Mouse (Mus musculus) limb, embryonic 14.5 days (tissue): ENCODE results near the gene Zfp286. TPM values are rescaled to one million over a fixed set of nuclear protein-coding genes. Genes with fewer than 3 reads are reported as not detected.

Experiments
- ATAC-seq: fragments of 200-750 bp; cut with Nextera tagmentation; 2 replicates; pipeline ENCODE4 v1.8.0; 2017; ENCODE audit warnings: low read depth, moderate number of reproducible peaks, moderate TSS enrichment; ENCODE audit not compliant: low FRiP score
- DNase-seq: peaks from one replicate; pipeline ENCODE4 v3.0.0-alpha.2; 2015; ENCODE audit warnings: low spot score
- H3K27ac ChIP-seq: fragments of 300-500 bp; sonication (generic); replicated peaks from 2 replicates; pipeline ENCODE4 v1.5.1; 2014; ENCODE audit warnings: low read depth, mild to moderate bottlenecking, low read length, moderate library complexity, mixed read lengths
- H3K27me3 ChIP-seq: fragments of 300-500 bp; sonication (generic); 2 replicates; pipeline ENCODE4 v1.6.1; 2014; ENCODE audit warnings: low read length, mixed read lengths; ENCODE audit not compliant: control insufficient read depth, insufficient read depth
- H3K36me3 ChIP-seq: fragments of 300-500 bp; sonication (generic); 2 replicates; pipeline ENCODE4 v1.6.1; 2014; ENCODE audit warnings: mild to moderate bottlenecking, low read length, moderate library complexity, mixed read lengths; ENCODE audit not compliant: control insufficient read depth, insufficient read depth
- H3K4me1 ChIP-seq: fragments of 300-500 bp; sonication (generic); 2 replicates; pipeline ENCODE4 v1.6.1; 2014; ENCODE audit warnings: antibody characterized with exemption, low read length, mixed read lengths; ENCODE audit not compliant: control insufficient read depth, insufficient read depth
- H3K4me2 ChIP-seq: fragments of 300-500 bp; sonication (generic); replicated peaks from 2 replicates; pipeline ENCODE4 v1.6.1; 2014; ENCODE audit warnings: low read depth, mild to moderate bottlenecking, low read length, moderate library complexity; ENCODE audit not compliant: severe bottlenecking
- H3K4me3 ChIP-seq: fragments of 300-500 bp; sonication (generic); replicated peaks from 2 replicates; pipeline ENCODE4 v1.5.1; 2014; ENCODE audit warnings: low read length
- H3K9ac ChIP-seq: fragments of 300-500 bp; sonication (generic); 2 replicates; pipeline ENCODE4 v1.6.1; 2014; ENCODE audit warnings: mild to moderate bottlenecking, low read depth, low read length, moderate library complexity; ENCODE audit not compliant: severe bottlenecking
- H3K9me3 ChIP-seq: fragments of 300-500 bp; sonication (generic); 2 replicates; pipeline ENCODE4 v1.6.1; 2016; ENCODE audit warnings: low read length; ENCODE audit not compliant: control insufficient read depth
- POLR2A ChIP-seq: fragments of 200-500 bp; IDR thresholded peaks from 2 replicates; pipeline ENCODE4 v1.8.0; 2012; ENCODE audit warnings: inconsistent platforms, mild to moderate bottlenecking, moderate library complexity, borderline replicate concordance; ENCODE audit not compliant: insufficient read depth, insufficient read length; ENCODE audit errors: extremely low read depth
- WGBS: fragments of 180-500 bp; shearing (Covaris S2); extraction: QIAGEN DNeasy Blood & Tissue Kit; methylation state at CpG from one replicate; pipeline ENCODE4 v1.1.7; 2014; 5-methylcytosine and 5-hydroxymethylcytosine counted together
- polyA plus RNA-seq, 2 experiments: library from polyadenylated mRNA; depleted of rRNA in 1 of 2; stranded (reverse) in 1 of 2; unstranded in 1 of 2; fragments of >200 nt; fragmentation: Nextera tagmentation in 1 of 2; extraction: Ambion mirVana in 1 of 2; gene quantifications; 2 replicates each; pipeline versions ENCODE4 v1.2.1 to v1.2.3; 2012 to 2014

The Zfp286 gene
- polyA plus RNA-seq, 2 experiments = 17.0 to 22.2 TPM

DNA sequence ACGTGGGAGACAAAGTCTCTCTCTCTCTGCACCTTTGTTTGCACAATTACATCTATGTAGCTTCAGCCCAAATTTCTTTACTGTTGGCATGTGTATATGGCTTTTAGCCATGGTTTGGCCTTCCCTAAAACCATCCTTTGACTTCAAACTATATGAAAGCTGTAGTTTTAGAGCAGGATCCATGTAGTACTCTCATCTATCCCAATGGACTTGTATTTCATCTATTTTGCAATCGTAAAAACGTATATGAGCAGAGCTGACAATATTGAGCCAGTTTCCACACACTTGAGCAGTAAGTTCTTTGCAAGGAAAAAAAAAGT is 315 bp upstream of the Zfp286 start:
- H3K4me2 ChIP-seq = peak overlapping the region; percentile 74
- WGBS = 54% methylated on average over 3 of the region's 3 CpGs
- peak; percentile 11; the same call in 1 of the 2 replicates for ATAC-seq
- H3K9me3 ChIP-seq = peaks cover 5% of the 10 kb centered on the region; the same call in 1 of the 2 replicates
- no peak for TF ChIP-seq POLR2A
- peak overlapping the region; percentile 70 for H3K27ac ChIP-seq
- DNase-seq = no peak
- H3K9ac ChIP-seq = peak overlapping the region; percentile 78; the same call in 1 of the 2 replicates
- H3K4me3 ChIP-seq = peak overlapping the region; percentile 55
- no peaks in the 10 kb centered on the region for H3K27me3 ChIP-seq
- peaks cover 30% of the 10 kb centered on the region for H3K36me3 ChIP-seq
- H3K4me1 ChIP-seq = peaks cover 7% of the 10 kb centered on the region

DNA sequence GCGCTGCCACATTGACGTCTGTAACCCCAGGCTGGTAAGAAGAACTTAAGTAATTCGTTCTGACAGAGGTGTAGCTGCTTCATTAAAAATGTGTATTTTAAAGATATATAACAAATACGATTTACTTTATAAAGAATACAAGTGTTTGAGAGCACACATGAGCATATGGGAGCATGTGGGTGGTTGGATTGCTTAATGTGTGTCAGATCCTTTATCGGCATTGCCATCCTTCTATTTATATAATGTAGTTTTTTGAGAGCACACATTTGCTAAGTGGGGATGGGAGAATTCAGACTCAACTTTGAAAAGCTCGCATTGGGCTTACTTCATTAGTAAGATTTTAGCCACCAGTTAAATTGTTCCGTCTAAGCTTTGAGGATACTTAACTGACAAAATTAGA is 12.8 kb downstream of the Zfp286 start:
- ATAC-seq (no peak), DNase-seq (no peak)
- Histone ChIP-seq H3K4me3 (no peak overlapping the region), H3K4me1 (no peaks in the 10 kb centered on the region), H3K9me3 (peaks cover 57% of the 10 kb centered on the region), H3K36me3 (peaks cover 44% of the 10 kb centered on the region), H3K4me2 (no peak overlapping the region), H3K27ac (no peak overlapping the region), H3K9ac (no peak overlapping the region), H3K27me3 (no peaks in the 10 kb centered on the region)
- no peak for TF ChIP-seq POLR2A
- 97% methylated on average over 7 of the region's 7 CpGs for WGBS

DNA sequence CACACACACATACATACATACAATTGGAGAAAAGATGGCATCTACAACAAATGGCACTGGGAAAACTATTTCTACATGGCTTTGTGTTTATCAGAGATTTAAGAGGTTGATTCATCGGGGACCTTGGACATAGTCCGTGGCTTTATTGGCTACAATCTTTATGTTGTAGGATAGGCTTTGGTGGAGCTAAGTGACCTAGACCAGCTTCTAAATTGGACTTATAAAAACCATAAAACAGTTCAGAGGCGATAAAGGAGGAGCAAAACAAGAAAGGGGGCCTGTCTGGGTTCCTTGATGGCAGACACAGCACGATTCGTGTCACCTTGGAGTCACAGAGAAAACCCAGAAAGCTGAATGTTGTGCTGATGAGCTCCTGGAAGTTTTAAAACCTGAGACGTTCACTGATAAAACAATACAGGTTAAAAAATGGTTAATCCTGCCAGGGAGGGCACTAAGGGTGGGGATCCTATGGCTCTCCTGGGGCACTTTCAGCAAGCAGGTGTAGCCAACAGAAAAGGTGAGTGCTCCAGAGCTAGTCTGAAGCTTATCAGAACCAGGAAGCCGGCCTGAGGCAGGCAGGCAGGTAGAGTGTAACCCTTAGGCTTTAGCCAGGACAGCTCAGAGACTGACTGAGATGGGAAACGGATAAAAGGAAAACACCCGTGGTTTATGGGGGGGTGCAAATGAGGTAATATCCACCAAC is 28.4 kb downstream of the Zfp286 start:
- H3K4me1 ChIP-seq = 0 out of 2 replicates have a peak, but pooled peaks cover 11% of the 10 kb centered on the region
- WGBS = 57% methylated on average over 9 of the region's 9 CpGs
- no peak overlapping the region for H3K4me2 ChIP-seq
- no peaks in the 10 kb centered on the region for H3K9me3 ChIP-seq
- H3K36me3 ChIP-seq = no peaks in the 10 kb centered on the region
- TF ChIP-seq POLR2A = no peak
- DNase-seq = no peak
- H3K27ac ChIP-seq = no peak overlapping the region
- H3K4me3 ChIP-seq = no peak overlapping the region
- ATAC-seq = no peak
- H3K9ac ChIP-seq = no peak overlapping the region
- 0 out of 2 replicates have a peak, but pooled peaks cover 3% of the 10 kb centered on the region for H3K27me3 ChIP-seq

GRCm38 (mm10) chr11:62758491-62758890 is 30.8 kb downstream of the Zfp286 start:
- no peak overlapping the region for H3K9ac ChIP-seq
- no peak for TF ChIP-seq POLR2A
- H3K4me1 ChIP-seq = 0 out of 2 replicates have a peak, but pooled peaks cover 11% of the 10 kb centered on the region
- H3K9me3 ChIP-seq = no peaks in the 10 kb centered on the region
- no peak for DNase-seq
- 0 out of 2 replicates have a peak, but pooled peaks cover 3% of the 10 kb centered on the region for H3K27me3 ChIP-seq
- ATAC-seq = no peak
- no peak overlapping the region for H3K27ac ChIP-seq
- H3K4me3 ChIP-seq = no peak overlapping the region
- no peaks in the 10 kb centered on the region for H3K36me3 ChIP-seq
- WGBS = 93% methylated on average over 11 of the region's 11 CpGs
- no peak overlapping the region for H3K4me2 ChIP-seq

GRCm38 (mm10) chr11:62757906-62758305 is 31.4 kb downstream of the Zfp286 start:
- no peak overlapping the region for H3K9ac ChIP-seq
- H3K4me1 ChIP-seq = 0 out of 2 replicates have a peak, but pooled peaks cover 11% of the 10 kb centered on the region
- no peaks in the 10 kb centered on the region for H3K9me3 ChIP-seq
- H3K4me3 ChIP-seq = no peak overlapping the region
- no peak for DNase-seq
- 0 out of 2 replicates have a peak, but pooled peaks cover 3% of the 10 kb centered on the region for H3K27me3 ChIP-seq
- no peak overlapping the region for H3K4me2 ChIP-seq
- ATAC-seq = no peak
- no peaks in the 10 kb centered on the region for H3K36me3 ChIP-seq
- WGBS = 81% methylated on average over 6 of the region's 6 CpGs
- H3K27ac ChIP-seq = no peak overlapping the region
- TF ChIP-seq POLR2A = no peak
